Mouse (Mus musculus): ENCODE measurements around the gene Acvr1.

- TF ChIP-seq CTCF (conservative IDR thresholded peaks at IDR 0.05; ENCODE audit: low read length) (no peak), NANOG (IDR thresholded peaks at IDR 0.05; ENCODE audit: borderline replicate concordance, low read length) (no peak), POU5F1 (IDR thresholded peaks at IDR 0.05; ENCODE audit: borderline replicate concordance, low read length) (no peak)
These were observed 205.5 kb downstream of the Acvr1 start for GRCm38 (mm10) chr2:58361361-58362046.
